Mouse (Mus musculus): ENCODE measurements around the gene Ctnnbl1. TPM values are rescaled to one million over a fixed set of nuclear protein-coding genes. Genes with fewer than 3 reads are reported as not detected.

Ctnnbl1 gene
- polyA plus RNA-seq, 1 experiment = 95.0 TPM

GRCm38 (mm10) chr2:157875111-157875510 is 137.9 kb downstream of the Ctnnbl1 start:
- Histone ChIP-seq H3K4me1 (ENCODE audit: control insufficient read depth, insufficient read depth, low read length) (peaks cover 2% of the 10 kb centered on the region), H3K27me3 (ENCODE audit: control insufficient read depth, insufficient read depth, low read length) (no peaks in the 10 kb centered on the region), H3K27ac (ENCODE audit: control insufficient read depth, insufficient read depth, low read depth, low read length) (no peak overlapping the region), H3K4me3 (ENCODE audit: control insufficient read depth, low read depth, low read length) (no peak overlapping the region), H3K36me3 (ENCODE audit: control insufficient read depth, insufficient read depth, low read length) (no peaks in the 10 kb centered on the region)
- TF ChIP-seq CTCF (IDR thresholded peaks at IDR 0.05; ENCODE audit: control insufficient read depth, insufficient read depth, insufficient replicate concordance, low read depth, low read length) (no peak), POLR2A (IDR thresholded peaks at IDR 0.05; ENCODE audit: control insufficient read depth, low read depth, low read length) (no peak)

GRCm38 (mm10) chr2:157877394-157877793 is 140.2 kb downstream of the Ctnnbl1 start:
- Histone ChIP-seq H3K27ac (ENCODE audit: control insufficient read depth, insufficient read depth, low read depth, low read length) (no peak overlapping the region), H3K36me3 (ENCODE audit: control insufficient read depth, insufficient read depth, low read length) (no peaks in the 10 kb centered on the region), H3K27me3 (ENCODE audit: control insufficient read depth, insufficient read depth, low read length) (no peaks in the 10 kb centered on the region), H3K4me3 (ENCODE audit: control insufficient read depth, low read depth, low read length) (no peak overlapping the region), H3K4me1 (ENCODE audit: control insufficient read depth, insufficient read depth, low read length) (peaks cover 2% of the 10 kb centered on the region)
- TF ChIP-seq POLR2A (IDR thresholded peaks at IDR 0.05; ENCODE audit: control insufficient read depth, low read depth, low read length) (no peak), CTCF (IDR thresholded peaks at IDR 0.05; ENCODE audit: control insufficient read depth, insufficient read depth, insufficient replicate concordance, low read depth, low read length) (no peak)

GRCm38 (mm10) chr2:157877967-157878366 is 140.8 kb downstream of the Ctnnbl1 start:
- no peaks in the 10 kb centered on the region for H3K36me3 ChIP-seq (ENCODE audit: control insufficient read depth, insufficient read depth, low read length)
- no peak overlapping the region for H3K4me3 ChIP-seq (ENCODE audit: control insufficient read depth, low read depth, low read length)
- H3K27ac ChIP-seq (ENCODE audit: control insufficient read depth, insufficient read depth, low read depth, low read length) = no peak overlapping the region
- no peak for TF ChIP-seq CTCF (IDR thresholded peaks at IDR 0.05; ENCODE audit: control insufficient read depth, insufficient read depth, insufficient replicate concordance, low read depth, low read length)
- no peak for TF ChIP-seq POLR2A (IDR thresholded peaks at IDR 0.05; ENCODE audit: control insufficient read depth, low read depth, low read length)
- no peaks in the 10 kb centered on the region for H3K27me3 ChIP-seq (ENCODE audit: control insufficient read depth, insufficient read depth, low read length)
- peaks cover under 1% of the 10 kb centered on the region for H3K4me1 ChIP-seq (ENCODE audit: control insufficient read depth, insufficient read depth, low read length)

GRCm38 (mm10) chr2:157881939-157882338 is 144.7 kb downstream of the Ctnnbl1 start:
- no peaks in the 10 kb centered on the region for H3K36me3 ChIP-seq (ENCODE audit: control insufficient read depth, insufficient read depth, low read length)
- H3K4me3 ChIP-seq (ENCODE audit: control insufficient read depth, low read depth, low read length) = no peak overlapping the region
- no peak overlapping the region for H3K27ac ChIP-seq (ENCODE audit: control insufficient read depth, insufficient read depth, low read depth, low read length)
- no peaks in the 10 kb centered on the region for H3K4me1 ChIP-seq (ENCODE audit: control insufficient read depth, insufficient read depth, low read length)
- H3K27me3 ChIP-seq (ENCODE audit: control insufficient read depth, insufficient read depth, low read length) = no peaks in the 10 kb centered on the region
- TF ChIP-seq POLR2A (IDR thresholded peaks at IDR 0.05; ENCODE audit: control insufficient read depth, low read depth, low read length) (no peak), CTCF (IDR thresholded peaks at IDR 0.05; ENCODE audit: control insufficient read depth, insufficient read depth, insufficient replicate concordance, low read depth, low read length) (no peak)

GRCm38 (mm10) chr2:157887275-157888025 is 150.2 kb downstream of the Ctnnbl1 start:
- TF ChIP-seq CTCF (IDR thresholded peaks at IDR 0.05; ENCODE audit: control insufficient read depth, insufficient read depth, insufficient replicate concordance, low read depth, low read length) = no peak
- no peak for TF ChIP-seq POLR2A (IDR thresholded peaks at IDR 0.05; ENCODE audit: control insufficient read depth, low read depth, low read length)
- Histone ChIP-seq H3K36me3 (ENCODE audit: control insufficient read depth, insufficient read depth, low read length) (no peaks in the 10 kb centered on the region), H3K4me1 (ENCODE audit: control insufficient read depth, insufficient read depth, low read length) (no peaks in the 10 kb centered on the region), H3K4me3 (ENCODE audit: control insufficient read depth, low read depth, low read length) (peak overlapping the region; percentile 28), H3K27me3 (ENCODE audit: control insufficient read depth, insufficient read depth, low read length) (no peaks in the 10 kb centered on the region), H3K27ac (ENCODE audit: control insufficient read depth, insufficient read depth, low read depth, low read length) (no peak overlapping the region)

GRCm38 (mm10) chr2:157891166-157891565 is 154.0 kb downstream of the Ctnnbl1 start:
- Histone ChIP-seq H3K4me3 (ENCODE audit: control insufficient read depth, low read depth, low read length) (no peak overlapping the region), H3K27ac (ENCODE audit: control insufficient read depth, insufficient read depth, low read depth, low read length) (no peak overlapping the region), H3K36me3 (ENCODE audit: control insufficient read depth, insufficient read depth, low read length) (no peaks in the 10 kb centered on the region), H3K4me1 (ENCODE audit: control insufficient read depth, insufficient read depth, low read length) (no peaks in the 10 kb centered on the region), H3K27me3 (ENCODE audit: control insufficient read depth, insufficient read depth, low read length) (no peaks in the 10 kb centered on the region)
- no peak for TF ChIP-seq CTCF (IDR thresholded peaks at IDR 0.05; ENCODE audit: control insufficient read depth, insufficient read depth, insufficient replicate concordance, low read depth, low read length)
- no peak for TF ChIP-seq POLR2A (IDR thresholded peaks at IDR 0.05; ENCODE audit: control insufficient read depth, low read depth, low read length)

- Histone ChIP-seq H3K4me1 (ENCODE audit: control insufficient read depth, insufficient read depth, low read length) (no peaks in the 10 kb centered on the region), H3K27me3 (ENCODE audit: control insufficient read depth, insufficient read depth, low read length) (no peaks in the 10 kb centered on the region), H3K27ac (ENCODE audit: control insufficient read depth, insufficient read depth, low read depth, low read length) (no peak overlapping the region), H3K4me3 (ENCODE audit: control insufficient read depth, low read depth, low read length) (no peak overlapping the region), H3K36me3 (ENCODE audit: control insufficient read depth, insufficient read depth, low read length) (no peaks in the 10 kb centered on the region)
- TF ChIP-seq POLR2A (IDR thresholded peaks at IDR 0.05; ENCODE audit: control insufficient read depth, low read depth, low read length) (no peak), CTCF (IDR thresholded peaks at IDR 0.05; ENCODE audit: control insufficient read depth, insufficient read depth, insufficient replicate concordance, low read depth, low read length) (no peak)
Measured at GRCm38 (mm10) chr2:157897131-157897530, 159.9 kb downstream of the Ctnnbl1 start.
